Mouse (Mus musculus): ENCODE data around the gene Lifr. TPM values are rescaled to one million over a fixed set of nuclear protein-coding genes. Genes with fewer than 3 reads are reported as not detected.

Lifr gene
- polyA plus RNA-seq, 1 experiment from 2014 or later: 28.7 TPM

- Histone ChIP-seq H3K4me2 (no peak overlapping the region), H3K9ac (ENCODE audit: low read depth, low read length) (no peak overlapping the region), H3K9me3 (ENCODE audit: control insufficient read depth, low read length) (no peaks in the 10 kb centered on the region), H3K4me1 (replicated peaks; ENCODE audit: control insufficient read depth, insufficient read depth, low read length) (no peaks in the 10 kb centered on the region), H3K27ac (ENCODE audit: low read depth, low read length) (no peak overlapping the region), H3K36me3 (ENCODE audit: control insufficient read depth, insufficient read depth, low read length) (no peaks in the 10 kb centered on the region), H3K27me3 (replicated peaks; ENCODE audit: control insufficient read depth, insufficient read depth, low read length) (no peaks in the 10 kb centered on the region; the same call in 1 of the 2 replicates), H3K4me3 (ENCODE audit: low read depth, low read length) (no peak overlapping the region)
- WGBS: 74% methylated on average over 3 of the region's 3 CpGs
- no peak for ATAC-seq (replicated peaks; ENCODE audit: low FRiP score)
- no peak for DNase-seq (ENCODE audit: low spot score)
Measured at GRCm38 (mm10) chr15:7240950-7241349, 150.5 kb downstream of the Lifr start.

GRCm38 (mm10) chr15:7242161-7242850 lies 151.9 kb downstream of the Lifr start:
- WGBS: 50% methylated on average over 15 of the region's 15 CpGs
- Histone ChIP-seq H3K4me3 (ENCODE audit: low read depth, low read length) (no peak overlapping the region), H3K4me1 (replicated peaks; ENCODE audit: control insufficient read depth, insufficient read depth, low read length) (no peaks in the 10 kb centered on the region), H3K27ac (ENCODE audit: low read depth, low read length) (no peak overlapping the region), H3K36me3 (ENCODE audit: control insufficient read depth, insufficient read depth, low read length) (no peaks in the 10 kb centered on the region), H3K27me3 (replicated peaks; ENCODE audit: control insufficient read depth, insufficient read depth, low read length) (no peaks in the 10 kb centered on the region), H3K4me2 (no peak overlapping the region), H3K9ac (ENCODE audit: low read depth, low read length) (no peak overlapping the region), H3K9me3 (ENCODE audit: control insufficient read depth, low read length) (no peaks in the 10 kb centered on the region)
- ATAC-seq (replicated peaks; ENCODE audit: low FRiP score) (no peak), DNase-seq (ENCODE audit: low spot score) (no peak)

Other genes with a start within 250 kb of the Lifr start
- gene Osmr, start 215.6 kb upstream of the Lifr start, polyA plus RNA-seq (2014; fragmentation: Nextera tagmentation; extraction: Ambion mirVana): 0.05 TPM in 1 of 2 replicates, not detected in the other

Measured in liver, embryonic 11.5 days (tissue).